Mouse (Mus musculus) embryo, embryonic 10 days (tissue): Measurements from ENCODE around the gene Fchsd2.

Experiments used
- DNase-seq: peaks from one replicate; pipeline ENCODE4 v3.0.0-alpha.2; 2015; ENCODE audit warnings: low spot score

Fchsd2 gene

GRCm38 (mm10) chr7:101092618-101093017 lies at the start of gene Fchsd2:
TSS of gene Fchsd2 (plus strand) at chr7:101092863.
- DNase-seq = no peak

GRCm38 (mm10) chr7:101043846-101044541 lies 48.7 kb upstream of the Fchsd2 start:
- no peak for DNase-seq

- no peak for DNase-seq
These were observed 44.4 kb upstream of the Fchsd2 start for GRCm38 (mm10) chr7:101048247-101048646.

- no peak for DNase-seq
These were observed 43.2 kb upstream of the Fchsd2 start for GRCm38 (mm10) chr7:101049326-101050087.

- DNase-seq = no peak
These were observed 41.7 kb upstream of the Fchsd2 start for GRCm38 (mm10) chr7:101050724-101051550.

- DNase-seq = peak; percentile 87
These were observed 41.0 kb upstream of the Fchsd2 start for GRCm38 (mm10) chr7:101051551-101052221.

- DNase-seq = no peak
These were observed 39.5 kb upstream of the Fchsd2 start for GRCm38 (mm10) chr7:101053136-101053535.

GRCm38 (mm10) chr7:101057309-101057708 lies 35.4 kb upstream of the Fchsd2 start:
- DNase-seq = no peak

GRCm38 (mm10) chr7:101059188-101059587 lies 33.5 kb upstream of the Fchsd2 start:
- DNase-seq = no peak

- DNase-seq = no peak
These were observed 32.2 kb upstream of the Fchsd2 start for GRCm38 (mm10) chr7:101060476-101060875.

- peak; percentile 84 for DNase-seq
These were observed 31.3 kb upstream of the Fchsd2 start for GRCm38 (mm10) chr7:101061381-101061780.

- no peak for DNase-seq
These were observed 30.4 kb upstream of the Fchsd2 start for GRCm38 (mm10) chr7:101062246-101062645.

GRCm38 (mm10) chr7:101063523-101063922 lies 29.1 kb upstream of the Fchsd2 start:
- no peak for DNase-seq

GRCm38 (mm10) chr7:101064697-101065688 lies 27.7 kb upstream of the Fchsd2 start:
- no peak for DNase-seq

GRCm38 (mm10) chr7:101066009-101066408 lies 26.7 kb upstream of the Fchsd2 start:
- no peak for DNase-seq

- DNase-seq = no peak
These were observed 25.9 kb upstream of the Fchsd2 start for GRCm38 (mm10) chr7:101066650-101067346.

- DNase-seq = no peak
These were observed 25.1 kb upstream of the Fchsd2 start for GRCm38 (mm10) chr7:101067521-101067920.

GRCm38 (mm10) chr7:101069271-101069670 lies 23.4 kb upstream of the Fchsd2 start:
- no peak for DNase-seq

- no peak for DNase-seq
These were observed 22.3 kb upstream of the Fchsd2 start for GRCm38 (mm10) chr7:101070406-101070805.

GRCm38 (mm10) chr7:101071020-101071419 lies 21.6 kb upstream of the Fchsd2 start:
- DNase-seq = no peak
